Mouse (Mus musculus) bone marrow macrophage, adult 2 months (primary cell): ENCODE measurements at regions not wholly inside any gene's neighbourhood (a gene's known extent, or its start where the extent isn't known, plus 50 kb on each side); places are given as distances from the start of the nearest gene placed in this dataset.

ENCODE experiments used
- H3K27ac ChIP-seq: 2 replicates; pipeline ENCODE4 v1.5.1; 2012; ENCODE audit warnings: low read depth, low read length; ENCODE audit not compliant: insufficient read depth
- H3K4me1 ChIP-seq: 2 replicates; pipeline ENCODE4 v1.6.1; 2012; ENCODE audit warnings: low read length; ENCODE audit not compliant: control insufficient read depth, insufficient read depth
- H3K4me3 ChIP-seq: 2 replicates; pipeline ENCODE4 v1.5.1; 2012; ENCODE audit warnings: mild to moderate bottlenecking, low read length, moderate library complexity; ENCODE audit not compliant: insufficient read depth
- CTCF ChIP-seq: IDR thresholded peaks from 2 replicates; pipeline ENCODE4 v1.5.1; 2012; ENCODE audit warnings: low read depth, mild to moderate bottlenecking, low read length, moderate library complexity
- POLR2A ChIP-seq: IDR thresholded peaks from 2 replicates; pipeline ENCODE4 v1.6.1; 2012; ENCODE audit warnings: mild to moderate bottlenecking, low read depth, low read length, borderline replicate concordance

DNA sequence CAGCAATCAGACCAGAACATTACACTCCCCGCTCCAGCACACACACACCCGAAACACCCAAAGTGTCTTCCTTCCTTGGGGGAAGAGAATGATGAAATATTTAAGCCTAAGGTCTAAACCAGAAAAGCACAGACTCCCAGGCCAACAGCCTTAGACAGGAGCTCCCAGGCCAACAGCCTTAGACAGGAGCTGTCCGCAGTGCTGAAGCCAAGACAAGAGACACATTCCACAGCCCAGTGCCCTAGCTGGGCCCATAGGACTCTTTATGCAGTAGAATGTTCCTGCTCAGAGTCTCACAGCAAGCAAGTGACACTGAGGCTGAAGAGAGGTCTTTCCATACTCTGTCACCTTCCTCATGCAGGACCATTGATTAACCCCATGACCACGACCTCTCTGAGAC is 253.6 kb downstream of the Mroh4 start:
- H3K4me1 ChIP-seq, result no peaks in the 10 kb centered on the region
- no peak for TF ChIP-seq POLR2A
- TF ChIP-seq CTCF, result no peak
- H3K4me3 ChIP-seq, result no peak overlapping the region

DNA sequence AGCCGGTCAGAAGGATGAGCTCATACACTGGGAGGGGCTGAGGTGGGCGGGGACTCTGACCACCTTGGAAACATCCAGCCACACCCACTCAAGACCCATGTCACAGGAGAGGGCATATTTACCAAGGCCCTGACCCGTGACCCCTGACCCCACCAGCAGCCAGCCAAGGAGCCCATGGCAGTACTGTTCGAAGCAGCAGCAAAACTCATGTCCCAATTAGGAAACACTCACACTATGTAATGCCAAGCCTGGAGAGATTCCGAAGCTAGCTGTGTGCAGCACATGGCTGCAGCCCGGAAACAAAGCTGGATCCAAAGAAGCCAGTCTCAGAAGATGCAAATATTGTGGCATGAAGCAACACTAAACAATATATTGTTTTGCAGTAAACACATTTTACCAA is 256.8 kb downstream of the Mroh4 start:
- H3K27ac ChIP-seq, result no peak overlapping the region
- TF ChIP-seq CTCF, result no peak
- no peak for TF ChIP-seq POLR2A
- H3K4me1 ChIP-seq, result no peaks in the 10 kb centered on the region
- H3K4me3 ChIP-seq, result no peak overlapping the region

More for the DNA sequence above, 253.6 kb downstream of the Mroh4 start:
- H3K27ac ChIP-seq, result no peak overlapping the region

DNA sequence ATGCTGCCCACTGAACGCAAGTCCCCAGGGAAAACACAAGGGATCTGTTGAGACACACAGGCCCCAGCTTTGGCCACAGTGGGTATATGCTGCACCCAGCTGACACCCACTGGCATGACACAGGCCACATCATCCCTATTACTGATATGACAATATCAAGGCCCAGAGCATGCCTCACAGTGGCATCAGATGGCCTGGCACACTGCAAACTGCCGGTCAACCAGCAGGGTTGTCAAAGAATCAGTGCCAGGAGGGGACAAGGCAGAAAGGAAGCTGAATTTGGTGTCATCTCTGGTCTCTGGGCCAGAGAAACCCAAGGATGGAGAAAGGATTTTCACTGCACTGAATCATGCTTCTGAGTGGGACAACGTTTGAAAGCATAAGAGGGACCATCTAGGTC is 266.7 kb downstream of the Mroh4 start:
- Histone ChIP-seq H3K4me1 (no peaks in the 10 kb centered on the region), H3K4me3 (no peak overlapping the region), H3K27ac (no peak overlapping the region)
- TF ChIP-seq POLR2A, result no peak
- TF ChIP-seq CTCF, result no peak

DNA sequence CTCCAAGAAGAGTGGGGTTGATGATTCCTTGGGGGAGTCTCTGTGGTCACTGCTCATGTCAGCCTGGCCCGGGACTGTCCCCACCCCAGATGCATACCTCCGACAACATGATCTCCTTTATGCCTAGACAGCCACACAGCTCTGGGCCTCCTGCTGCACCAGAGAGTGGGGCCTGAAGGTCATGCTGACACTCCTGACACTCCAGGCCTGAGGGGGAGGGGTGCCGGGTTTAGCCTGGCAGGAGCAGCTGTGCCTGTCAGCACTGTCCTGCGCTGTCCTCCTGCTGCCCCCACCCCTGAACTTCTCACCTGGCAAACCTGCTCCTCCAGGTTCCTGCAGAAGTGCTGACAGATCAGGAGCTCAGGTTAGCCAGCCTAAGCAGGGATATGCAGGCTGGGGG is 288.2 kb downstream of the Mroh4 start:
- no peak overlapping the region for H3K27ac ChIP-seq
- no peak overlapping the region for H3K4me3 ChIP-seq
- no peaks in the 10 kb centered on the region for H3K4me1 ChIP-seq
- TF ChIP-seq CTCF (no peak), POLR2A (no peak)

DNA sequence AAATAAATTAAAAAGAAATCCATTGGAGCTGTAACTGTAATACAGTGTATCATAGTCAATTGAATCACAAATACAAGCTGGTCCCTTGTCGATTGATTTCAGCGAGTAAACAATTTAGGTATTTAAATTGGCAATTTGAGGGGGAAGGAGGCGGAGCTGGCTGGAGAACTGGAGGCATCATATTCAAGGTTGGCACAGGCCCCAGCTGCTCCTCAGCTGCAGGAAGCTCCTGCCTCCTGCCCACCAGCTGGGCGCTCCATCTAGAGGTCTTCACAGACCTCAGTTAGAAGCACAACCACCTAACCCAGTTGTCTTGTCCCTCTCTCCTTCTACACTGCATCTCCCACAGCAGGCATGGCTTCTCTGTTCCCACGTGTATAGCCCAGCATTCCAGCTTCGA is 292.6 kb downstream of the Mroh4 start:
- Histone ChIP-seq H3K4me1 (no peaks in the 10 kb centered on the region), H3K4me3 (no peak overlapping the region), H3K27ac (no peak overlapping the region)
- TF ChIP-seq CTCF (no peak), POLR2A (no peak)

DNA sequence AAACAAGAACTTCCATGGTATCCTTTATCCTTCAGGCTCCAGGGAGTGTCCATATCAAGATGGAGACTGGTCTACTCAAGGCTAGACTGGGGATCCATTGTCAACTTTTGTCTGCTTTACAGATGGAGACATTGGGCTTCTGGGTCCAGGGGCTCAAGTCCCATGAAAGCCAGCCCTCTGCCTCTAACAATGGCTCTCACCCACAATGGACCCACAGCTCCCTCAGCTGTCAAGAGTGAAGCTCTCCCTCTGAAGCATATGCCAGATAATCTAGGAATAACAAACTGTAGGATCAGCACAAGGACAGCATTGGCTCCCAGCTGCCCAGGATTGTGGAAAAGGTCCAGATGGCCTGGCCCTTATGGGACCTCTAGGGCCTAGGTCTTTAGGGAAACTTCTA is 302.3 kb downstream of the Mroh4 start:
- TF ChIP-seq CTCF (no peak), POLR2A (no peak)
- Histone ChIP-seq H3K4me1 (no peaks in the 10 kb centered on the region), H3K4me3 (no peak overlapping the region), H3K27ac (no peak overlapping the region)

DNA sequence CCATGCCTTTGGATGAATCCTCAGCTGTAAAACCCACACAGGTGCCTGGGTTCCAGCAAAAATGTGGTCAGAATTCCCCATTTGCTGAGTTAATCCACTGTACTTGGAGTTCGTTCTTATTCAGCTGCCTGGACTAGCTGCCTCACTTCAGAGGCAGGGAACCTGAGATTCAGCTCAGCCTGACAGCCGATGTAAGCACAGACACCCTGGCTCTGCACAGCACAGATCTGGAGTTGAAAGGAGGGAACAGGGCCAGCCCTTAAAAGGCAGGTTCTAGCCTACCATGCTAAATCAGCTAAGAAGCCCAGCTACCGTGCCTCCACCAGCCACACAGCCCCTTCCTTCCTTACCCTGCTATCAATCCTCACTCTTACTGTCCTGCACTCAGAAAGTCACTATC is 306.0 kb downstream of the Mroh4 start:
- Histone ChIP-seq H3K4me3 (no peak overlapping the region), H3K4me1 (no peaks in the 10 kb centered on the region), H3K27ac (no peak overlapping the region)
- TF ChIP-seq CTCF, result no peak
- TF ChIP-seq POLR2A, result no peak

DNA sequence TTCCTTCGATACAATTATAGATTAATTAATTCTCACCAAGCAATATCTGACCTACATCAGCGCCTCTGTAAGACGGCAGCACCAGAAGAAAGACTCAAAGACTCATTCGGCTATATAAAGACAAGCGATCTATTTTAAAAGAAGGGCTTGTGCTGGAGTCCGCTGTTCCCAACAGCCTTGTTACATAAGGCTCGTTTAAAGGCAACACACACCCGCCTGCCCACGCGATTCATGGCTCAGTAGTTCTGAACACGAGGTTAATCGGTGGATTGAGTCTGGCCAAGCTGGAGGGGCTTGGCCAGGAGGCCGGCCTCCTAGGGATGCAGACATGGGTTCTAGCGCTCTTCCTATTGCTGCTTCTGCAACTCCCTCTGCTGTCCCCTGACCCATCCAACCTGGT is 306.9 kb downstream of the Mroh4 start:
- TF ChIP-seq POLR2A (no peak), CTCF (no peak)

DNA sequence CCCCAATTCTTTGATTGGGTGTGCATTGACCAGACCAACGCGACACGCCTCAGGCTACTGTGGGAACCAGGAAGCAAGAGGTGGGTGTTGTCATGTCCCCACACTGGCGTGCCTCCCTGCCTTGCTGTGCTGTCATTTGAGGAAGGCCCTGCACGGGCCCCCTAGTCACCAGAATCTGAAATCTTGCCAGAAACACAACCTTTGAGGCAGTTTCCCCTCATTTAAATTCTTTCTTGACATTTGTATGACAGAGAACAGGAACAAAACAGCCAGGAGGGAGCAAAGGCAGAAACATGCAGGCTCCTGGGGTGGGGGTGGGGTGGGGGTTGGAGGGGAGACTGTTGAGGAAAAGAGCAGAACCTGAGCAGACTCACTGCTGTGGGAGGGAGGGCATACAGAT is 309.5 kb downstream of the Mroh4 start:
- no peaks in the 10 kb centered on the region for H3K4me1 ChIP-seq
- H3K4me3 ChIP-seq, result no peak overlapping the region
- H3K27ac ChIP-seq, result no peak overlapping the region
- TF ChIP-seq CTCF (no peak), POLR2A (no peak)

More for the DNA sequence above, 306.9 kb downstream of the Mroh4 start:
- Histone ChIP-seq H3K27ac (no peak overlapping the region), H3K4me3 (no peak overlapping the region), H3K4me1 (no peaks in the 10 kb centered on the region)

DNA sequence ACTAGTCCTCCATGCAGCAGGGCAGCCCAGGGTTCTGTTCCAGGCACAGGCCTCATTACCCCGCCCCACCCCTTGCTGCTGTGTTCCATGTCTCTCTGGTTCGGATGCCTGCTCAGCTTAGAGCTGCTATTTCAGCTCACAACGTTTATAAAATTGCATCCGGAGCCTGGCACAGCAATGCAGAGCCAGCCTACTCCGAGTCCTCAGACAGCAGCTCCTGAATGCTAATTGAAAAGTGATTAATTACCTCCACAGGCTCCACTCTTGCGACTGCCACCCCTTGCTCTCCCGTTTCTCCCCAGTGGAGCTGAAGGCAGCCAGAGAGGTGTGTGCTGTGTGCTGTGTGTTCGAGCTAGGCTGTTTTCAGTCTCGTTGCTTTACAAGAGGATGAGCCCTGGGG is 310.6 kb downstream of the Mroh4 start:
- TF ChIP-seq CTCF, result no peak
- TF ChIP-seq POLR2A, result no peak
- Histone ChIP-seq H3K4me1 (no peaks in the 10 kb centered on the region), H3K4me3 (no peak overlapping the region), H3K27ac (no peak overlapping the region)

DNA sequence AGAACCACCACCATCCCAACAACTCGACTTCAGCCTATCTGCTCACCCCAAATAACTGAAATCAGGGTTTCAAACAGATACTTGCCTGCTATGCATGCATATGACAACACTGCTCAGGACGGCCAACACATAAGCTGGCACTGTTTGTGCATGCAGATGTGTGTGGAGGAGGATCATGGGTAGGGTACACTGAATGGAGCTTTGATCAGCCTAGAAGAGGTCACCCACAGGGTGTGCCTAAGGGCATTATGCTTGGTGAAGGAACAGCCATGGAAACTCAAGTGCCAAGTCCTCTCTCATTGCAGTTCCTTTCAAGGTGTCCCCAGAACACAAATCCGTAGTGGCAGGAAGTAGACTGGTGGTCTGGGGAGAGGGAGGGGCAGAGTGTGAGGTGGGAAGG is 316.7 kb downstream of the Mroh4 start:
- TF ChIP-seq CTCF, result no peak
- TF ChIP-seq POLR2A, result no peak
- Histone ChIP-seq H3K27ac (no peak overlapping the region), H3K4me1 (no peaks in the 10 kb centered on the region), H3K4me3 (no peak overlapping the region)
